Mouse (Mus musculus): ENCODE results near the gene Nudt16l1.

DNA sequence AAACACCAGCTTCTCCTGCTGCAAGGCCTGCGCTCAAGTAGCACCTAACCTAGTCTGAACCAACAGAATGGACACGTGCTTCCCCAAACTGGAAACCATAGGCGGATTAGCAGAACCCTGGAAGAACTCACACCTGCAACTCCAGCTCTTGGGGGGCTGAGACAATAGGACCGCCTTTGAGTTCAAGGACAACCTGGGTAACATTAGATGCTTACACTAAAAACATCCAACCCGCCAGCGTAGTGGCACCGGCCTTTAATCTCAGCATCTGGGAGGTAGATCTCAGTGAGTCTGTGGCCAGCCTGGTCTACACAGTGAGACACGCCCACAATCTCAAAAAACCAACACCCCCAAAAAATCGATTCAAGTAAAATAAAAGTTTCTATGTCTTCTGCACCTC lies 24.8 kb downstream of the Nudt16l1 start:
- TF ChIP-seq CTCF (IDR thresholded peaks at IDR 0.05; ENCODE audit: low read depth, low read length) (no peak), EP300 (IDR thresholded peaks at IDR 0.05; ENCODE audit: insufficient read depth, low read depth, low read length) (no peak)

Data from ES-Bruce4 (cell line).